Mouse (Mus musculus) right cerebral cortex, adult 2 months (tissue): ENCODE data around the gene Prr29.
A peak's percentile ranks its signal among the peaks of the same experiment; 100 is the strongest.
"Not testable (repeated sequence)": the region's sequence is repeated elsewhere in the genome, so short reads cannot be mapped to it uniquely, and the experiment has no call there.

ENCODE experiments used
- DNase-seq, 2 experiments: peaks; one replicate each; pipeline ENCODE4 v3.0.0; 2021 to 2022; ENCODE audit warnings: low spot score in 2 of 2

Gene Prr29

GRCm38 (mm10) chr11:106365366-106365765 lies at the start of gene Prr29:
Prr29 (plus strand) TSS chr11:106365472.
- no peak for DNase-seq

- no peak for DNase-seq
Measured at GRCm38 (mm10) chr11:106316416-106316815, 48.9 kb upstream of the Prr29 start.

GRCm38 (mm10) chr11:106317801-106318200 lies 47.5 kb upstream of the Prr29 start:
- no peak for DNase-seq

- DNase-seq, result peak; percentile 19 to 46
Measured at GRCm38 (mm10) chr11:106318406-106319366, 46.6 kb upstream of the Prr29 start.

GRCm38 (mm10) chr11:106324858-106325257 lies 40.4 kb upstream of the Prr29 start:
- no peak for DNase-seq

- DNase-seq, result peak; percentile 66 to 74
Measured at GRCm38 (mm10) chr11:106325566-106326206, 39.6 kb upstream of the Prr29 start.

GRCm38 (mm10) chr11:106326475-106326874 lies 38.8 kb upstream of the Prr29 start:
- DNase-seq, result no peak

- no peak for DNase-seq
Measured at GRCm38 (mm10) chr11:106328521-106328920, 36.8 kb upstream of the Prr29 start.

GRCm38 (mm10) chr11:106329128-106329527 lies 36.1 kb upstream of the Prr29 start:
- DNase-seq, result no peak

- DNase-seq, result peak; percentile 29 to 41
Measured at GRCm38 (mm10) chr11:106329682-106330081, 35.6 kb upstream of the Prr29 start.

- DNase-seq, result no peak
Measured at GRCm38 (mm10) chr11:106332458-106332857, 32.8 kb upstream of the Prr29 start.

GRCm38 (mm10) chr11:106334066-106334465 lies 31.2 kb upstream of the Prr29 start:
- DNase-seq, result no peak

GRCm38 (mm10) chr11:106338029-106338428 lies 27.2 kb upstream of the Prr29 start:
- no peak for DNase-seq

GRCm38 (mm10) chr11:106338870-106339269 lies 26.4 kb upstream of the Prr29 start:
- no peak for DNase-seq

GRCm38 (mm10) chr11:106339323-106339722 lies 25.9 kb upstream of the Prr29 start:
- DNase-seq, result not testable (repeated sequence)

GRCm38 (mm10) chr11:106340990-106341520 lies 24.2 kb upstream of the Prr29 start:
- no peak for DNase-seq

GRCm38 (mm10) chr11:106344910-106345309 lies 20.4 kb upstream of the Prr29 start:
- DNase-seq, result no peak

- DNase-seq, result no peak
Measured at GRCm38 (mm10) chr11:106349772-106350171, 15.5 kb upstream of the Prr29 start.

- no peak for DNase-seq
Measured at GRCm38 (mm10) chr11:106350853-106351252, 14.4 kb upstream of the Prr29 start.

- no peak for DNase-seq
Measured at GRCm38 (mm10) chr11:106351253-106351652, 14.0 kb upstream of the Prr29 start.

GRCm38 (mm10) chr11:106351941-106352340 lies 13.3 kb upstream of the Prr29 start:
- no peak for DNase-seq

- DNase-seq, result no peak
Measured at GRCm38 (mm10) chr11:106353188-106353587, 12.1 kb upstream of the Prr29 start, which contains the start of gene Scn4a. Scn4a (minus strand) TSS chr11:106353288.
